Mouse (Mus musculus) brain, embryonic 18.5 days (tissue): Measurements from ENCODE around the gene Rasgrp2.

ENCODE experiments used
- DNase-seq: peaks from one replicate; pipeline ENCODE4 v3.0.0-alpha.2; 2012; ENCODE audit warnings: low read depth, low spot score

Gene Rasgrp2

GRCm38 (mm10) chr19:6382323-6382924 lies 16.7 kb upstream of the Rasgrp2 start:
- DNase-seq, result no peak

DNA sequence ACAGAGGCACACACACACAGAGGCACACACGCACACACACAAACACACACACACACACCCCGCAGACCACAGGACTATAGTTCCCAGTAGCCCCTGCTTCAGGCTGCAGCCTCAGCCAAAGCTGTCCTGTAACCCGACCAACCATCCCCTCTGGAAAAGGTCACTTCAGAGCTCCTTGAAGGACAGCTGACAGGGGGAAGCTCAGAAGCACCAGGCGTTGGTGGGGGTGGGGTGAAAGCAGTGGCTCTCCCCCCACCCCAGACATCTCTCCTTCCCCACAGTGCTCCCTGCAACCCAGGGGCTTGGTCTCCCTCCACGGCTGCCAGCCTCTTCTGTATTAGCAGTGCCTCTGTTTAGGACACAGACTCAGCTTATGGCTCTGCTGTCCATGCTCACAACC lies 15.7 kb upstream of the Rasgrp2 start:
- no peak for DNase-seq

DNA sequence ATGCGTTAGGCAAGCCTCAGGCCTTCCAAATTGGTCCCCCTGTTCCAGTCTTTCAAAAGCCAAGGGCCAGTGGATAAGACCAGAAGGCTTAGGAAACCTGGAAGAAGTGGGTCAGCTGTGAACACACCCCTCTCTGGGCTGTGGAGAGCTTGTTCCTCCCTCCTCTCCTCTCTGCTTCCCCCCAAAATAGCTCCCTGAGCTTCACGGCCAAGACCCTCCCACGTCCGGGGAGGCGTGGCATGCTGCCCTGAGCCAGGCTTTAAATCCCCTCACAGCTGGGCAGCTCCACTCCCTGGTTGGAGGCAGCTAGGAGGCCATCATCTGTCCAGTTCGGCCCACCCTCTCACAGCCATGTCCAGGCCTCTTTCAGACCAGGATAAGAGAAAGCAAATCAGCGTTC lies 15.0 kb upstream of the Rasgrp2 start, which contains the start of gene Pygm:
Gene Pygm, plus strand, starts transcription at position 272 of the 400 bp plus-strand sequence.
- DNase-seq, result no peak

DNA sequence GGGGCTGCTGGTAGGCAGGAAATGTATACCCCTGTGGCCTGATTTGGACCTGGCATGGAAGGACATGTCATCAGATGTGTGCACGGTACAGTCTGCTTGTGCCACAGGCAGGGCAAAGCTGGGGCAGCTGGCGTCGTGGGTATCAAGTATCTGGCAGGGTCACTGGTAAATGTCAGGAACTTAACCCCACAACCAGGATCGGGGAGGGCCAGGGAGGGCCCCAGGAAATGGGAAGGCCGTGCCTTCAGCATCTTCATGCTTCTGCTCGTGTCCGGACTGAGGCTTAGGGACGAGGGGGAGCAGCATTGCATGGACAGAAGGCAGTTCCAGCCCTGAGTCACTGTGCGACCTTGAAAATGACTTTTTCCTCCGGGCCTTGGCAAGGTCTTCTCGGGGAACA lies 14.2 kb upstream of the Rasgrp2 start:
- no peak for DNase-seq

- DNase-seq, result no peak
Measured at GRCm38 (mm10) chr19:6385419-6385818, 13.7 kb upstream of the Rasgrp2 start.

DNA sequence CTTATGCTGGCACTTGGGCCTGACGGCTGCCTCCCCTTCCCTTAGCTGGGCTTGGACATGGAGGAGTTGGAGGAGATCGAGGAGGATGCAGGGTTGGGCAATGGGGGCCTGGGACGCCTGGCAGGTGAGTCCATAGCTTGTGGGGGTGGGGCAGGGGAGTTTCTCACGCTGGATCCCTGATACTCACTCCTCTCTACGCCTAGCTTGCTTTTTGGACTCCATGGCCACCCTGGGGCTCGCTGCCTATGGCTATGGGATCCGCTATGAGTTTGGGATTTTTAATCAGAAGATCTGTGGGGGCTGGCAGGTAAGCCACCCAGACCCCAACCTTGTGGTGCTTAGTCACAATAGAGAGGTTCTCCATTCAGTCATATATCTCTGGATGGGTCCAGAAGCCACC lies 13.3 kb upstream of the Rasgrp2 start:
- no peak for DNase-seq

DNA sequence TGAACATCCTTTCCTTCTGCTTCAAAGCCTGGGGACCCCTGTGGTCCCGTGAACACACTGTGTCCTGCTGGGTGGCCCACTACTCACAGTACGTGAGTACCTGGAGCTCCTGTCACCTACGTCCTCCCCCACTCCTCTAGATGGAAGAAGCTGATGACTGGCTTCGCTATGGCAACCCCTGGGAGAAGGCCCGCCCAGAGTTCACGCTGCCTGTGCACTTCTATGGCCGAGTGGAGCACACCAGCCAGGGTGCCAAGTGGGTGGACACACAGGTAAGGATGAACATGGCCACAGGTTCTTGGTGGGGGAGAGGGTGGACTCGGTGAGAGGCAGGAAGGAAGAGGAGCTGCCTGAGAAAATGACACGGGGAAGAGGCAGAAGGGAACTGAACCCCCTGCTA lies 12.9 kb upstream of the Rasgrp2 start:
- DNase-seq, result no peak

DNA sequence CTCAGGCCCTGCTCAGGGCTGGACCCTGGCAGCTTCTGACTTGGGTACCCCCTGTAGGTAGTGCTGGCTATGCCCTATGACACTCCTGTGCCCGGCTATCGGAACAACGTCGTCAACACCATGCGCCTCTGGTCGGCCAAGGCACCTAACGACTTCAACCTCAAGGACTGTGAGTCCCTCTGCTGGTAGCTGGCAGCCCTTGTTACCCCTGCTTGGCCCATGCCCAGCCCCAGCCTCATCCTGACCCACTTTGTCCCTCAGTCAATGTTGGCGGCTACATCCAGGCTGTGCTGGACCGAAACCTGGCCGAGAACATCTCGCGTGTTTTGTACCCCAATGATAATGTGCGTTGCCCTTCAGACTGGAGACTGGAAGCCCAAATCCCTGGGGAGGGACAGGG lies 11.1 kb upstream of the Rasgrp2 start:
- DNase-seq, result no peak

DNA sequence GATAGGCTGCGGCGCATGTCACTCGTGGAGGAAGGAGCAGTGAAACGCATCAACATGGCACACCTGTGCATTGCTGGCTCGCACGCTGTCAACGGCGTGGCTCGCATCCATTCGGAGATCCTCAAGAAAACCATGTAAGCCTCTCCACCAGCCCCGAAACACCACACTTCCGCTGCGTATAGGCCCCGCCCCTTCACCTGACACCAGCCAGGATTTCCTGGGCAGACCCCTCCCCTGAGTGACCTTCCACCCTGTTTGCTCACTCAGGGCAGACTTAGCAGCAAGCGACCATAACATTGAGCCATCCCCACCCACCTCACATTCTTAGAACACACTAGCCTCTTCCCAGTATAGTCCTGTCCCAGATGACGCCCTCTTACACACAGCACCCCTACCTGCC lies 9.3 kb upstream of the Rasgrp2 start:
- DNase-seq, result no peak

- no peak for DNase-seq
Measured at GRCm38 (mm10) chr19:6390251-6390650, 8.9 kb upstream of the Rasgrp2 start.

DNA sequence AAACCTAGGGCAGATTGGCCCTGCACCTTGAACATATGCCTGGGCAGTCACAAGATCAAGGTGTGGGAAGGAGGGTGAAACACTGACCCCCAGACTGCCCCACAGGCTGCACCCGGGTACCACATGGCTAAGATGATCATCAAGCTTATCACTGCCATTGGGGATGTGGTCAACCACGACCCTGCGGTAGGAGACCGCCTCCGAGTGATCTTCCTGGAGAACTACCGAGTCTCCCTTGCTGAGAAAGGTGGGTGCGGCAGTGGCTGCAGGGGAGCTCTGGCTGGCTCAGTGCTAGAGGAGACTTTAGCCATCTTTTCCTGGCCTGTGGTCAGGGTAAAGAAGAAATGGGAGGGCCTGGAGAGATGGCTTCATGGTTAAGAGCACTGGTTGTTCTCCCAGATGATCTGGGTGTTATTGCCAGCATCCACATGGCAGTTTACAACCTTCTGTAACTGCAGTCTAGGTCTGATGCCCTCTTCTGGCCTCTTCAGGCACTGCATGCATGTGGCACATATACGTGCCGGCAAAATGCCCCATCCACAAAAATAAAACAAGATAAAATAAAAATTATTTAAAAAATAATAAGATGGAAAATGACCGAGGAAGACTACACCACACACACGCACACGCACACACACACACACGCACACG lies 6.3 kb upstream of the Rasgrp2 start:
- DNase-seq, result no peak

- no peak for DNase-seq
Measured at GRCm38 (mm10) chr19:6393637-6394036, 5.5 kb upstream of the Rasgrp2 start.

GRCm38 (mm10) chr19:6396237-6396636 lies 2.9 kb upstream of the Rasgrp2 start:
- no peak for DNase-seq

DNA sequence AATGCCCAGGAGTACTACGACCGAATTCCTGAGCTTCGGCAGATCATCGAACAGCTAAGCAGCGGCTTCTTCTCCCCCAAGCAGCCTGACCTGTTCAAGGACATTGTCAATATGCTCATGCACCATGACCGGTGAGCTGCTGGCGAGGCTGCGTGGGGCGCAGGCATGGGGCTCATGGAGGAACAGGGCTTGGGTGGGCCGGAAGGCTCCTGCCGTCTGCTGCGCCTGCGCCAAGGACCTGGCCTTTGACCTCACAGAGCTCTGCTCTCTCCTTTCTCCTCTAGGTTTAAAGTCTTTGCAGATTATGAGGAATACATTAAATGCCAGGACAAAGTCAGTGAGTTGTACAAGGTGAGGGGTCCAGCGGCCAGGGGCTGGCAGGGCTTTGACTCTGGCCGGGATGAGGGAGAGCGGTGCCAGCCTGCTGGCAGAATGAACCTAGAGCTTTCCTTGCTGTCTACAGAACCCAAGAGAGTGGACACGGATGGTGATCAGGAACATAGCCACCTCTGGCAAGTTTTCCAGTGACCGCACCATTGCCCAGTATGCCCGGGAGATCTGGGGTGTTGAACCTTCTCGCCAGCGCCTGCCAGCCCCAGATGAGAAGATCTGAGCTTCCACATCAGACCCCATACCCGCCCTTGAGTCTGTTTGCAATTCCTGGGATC lies 1.4 kb upstream of the Rasgrp2 start:
- DNase-seq, result no peak

- DNase-seq, result no peak
Measured at GRCm38 (mm10) chr19:6398447-6399284, 474 bp upstream of the Rasgrp2 start.

- no peak for DNase-seq
Measured at GRCm38 (mm10) chr19:6400096-6401086, 1.3 kb downstream of the Rasgrp2 start.

DNA sequence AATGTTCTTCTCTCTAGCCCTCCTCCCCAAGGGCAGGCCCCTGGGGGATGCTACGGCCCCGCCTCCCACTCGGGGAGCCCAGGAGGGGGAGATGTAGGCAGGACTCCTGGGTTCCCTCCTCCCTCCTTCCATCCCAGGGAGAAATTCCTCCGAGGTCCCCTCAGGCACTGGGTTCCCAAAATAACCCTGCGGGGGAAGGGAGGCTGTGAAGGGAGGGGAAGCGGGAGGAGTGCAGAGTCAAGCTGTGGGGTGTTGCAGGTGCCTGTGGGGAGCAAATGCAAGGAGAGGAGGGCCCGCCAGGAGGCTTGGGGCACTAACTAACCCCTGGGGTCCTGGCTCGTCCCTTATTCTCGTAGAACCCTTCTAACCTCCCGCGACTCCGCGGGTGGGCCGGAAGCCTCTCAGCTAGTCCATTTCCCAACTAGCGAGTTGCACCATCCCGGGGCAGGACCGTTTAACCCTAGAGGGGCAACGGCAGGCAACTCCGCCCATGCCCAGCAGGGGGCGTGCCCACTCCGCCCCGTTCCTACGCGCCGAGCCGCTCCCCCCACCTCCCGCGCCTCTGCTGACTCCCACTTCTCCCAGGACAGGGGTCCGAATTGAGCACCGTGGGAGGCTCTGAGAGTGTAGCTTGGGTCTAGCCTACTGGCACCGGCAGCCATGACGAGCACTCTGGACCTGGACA lies 2.1 kb downstream of the Rasgrp2 start:
- no peak for DNase-seq

DNA sequence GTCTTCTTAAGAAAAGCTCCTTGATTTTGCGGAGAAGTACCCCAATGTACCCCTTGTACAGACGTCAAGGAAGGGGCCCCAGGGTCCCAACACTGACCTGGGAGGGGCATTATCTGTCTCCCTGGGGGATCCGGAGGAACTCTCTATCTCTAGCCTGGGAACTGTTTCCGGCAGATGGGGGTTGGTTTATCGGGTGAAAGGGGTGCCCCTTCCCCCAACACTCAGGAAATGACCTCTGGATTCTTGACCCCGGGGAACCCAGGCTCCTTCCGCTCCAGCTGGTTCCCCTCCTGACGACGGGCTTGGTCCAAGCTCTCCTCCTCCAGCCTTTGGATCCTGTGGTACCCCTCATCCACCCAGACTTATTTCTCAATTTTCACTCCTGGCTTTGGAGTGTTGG lies 2.8 kb downstream of the Rasgrp2 start:
- no peak for DNase-seq

DNA sequence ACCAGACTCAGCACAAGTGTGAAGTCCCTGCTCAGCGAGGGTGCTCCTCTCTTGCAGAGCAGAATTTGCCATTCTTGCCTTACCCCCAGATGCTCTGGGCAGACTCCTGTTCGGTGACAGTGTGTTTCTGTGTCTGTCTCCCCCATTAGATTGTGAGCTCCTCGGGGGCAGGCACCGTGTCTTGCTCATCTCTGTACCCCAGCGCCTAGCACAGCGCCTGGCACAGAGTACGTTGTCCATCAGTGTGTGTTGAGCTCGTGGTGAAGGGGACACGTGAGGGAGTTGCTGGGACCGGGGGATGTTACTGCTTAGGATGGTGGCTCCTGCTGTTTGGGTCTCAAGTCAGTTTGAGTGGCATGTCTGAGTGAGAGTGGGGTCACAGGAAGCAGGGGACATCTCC lies 4.7 kb downstream of the Rasgrp2 start:
- no peak for DNase-seq

GRCm38 (mm10) chr19:6405433-6405832 lies 6.3 kb downstream of the Rasgrp2 start:
- no peak for DNase-seq
